Mouse (Mus musculus) ES-Bruce4 (cell line): Measurements from ENCODE around the gene Sprr2i.

Experiments
- CTCF ChIP-seq: IDR thresholded peaks from one replicate; pipeline ENCODE4 v1.8.1; 2011; ENCODE audit warnings: low read depth, low read length
- EP300 ChIP-seq: IDR thresholded peaks from 2 replicates; pipeline ENCODE4 v1.6.1; 2011; ENCODE audit warnings: low read depth, low read length; ENCODE audit not compliant: insufficient read depth
- POLR2A ChIP-seq: IDR thresholded peaks from one replicate; pipeline ENCODE4 v1.8.1; 2011; ENCODE audit warnings: low read length; ENCODE audit not compliant: insufficient read depth

DNA sequence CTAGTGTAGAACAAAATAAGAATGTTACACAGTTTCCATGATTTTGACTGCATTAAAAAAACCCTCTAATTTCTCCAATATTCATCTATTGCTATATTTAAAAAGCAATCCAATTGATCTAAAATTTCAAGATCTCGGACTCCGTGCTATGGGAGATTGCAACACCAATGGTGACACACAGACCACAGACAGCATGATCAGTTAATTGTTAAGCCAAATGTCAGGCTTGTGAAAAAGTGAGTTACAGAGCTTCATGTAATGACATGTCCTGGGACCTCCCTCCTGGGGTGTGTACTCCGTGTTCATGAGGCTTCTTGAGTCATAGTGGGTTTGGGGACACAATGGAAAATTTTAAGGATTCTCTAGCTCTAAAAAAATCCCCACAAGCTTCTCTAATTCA lies 32.4 kb downstream of the Sprr2i start:
- no peak for TF ChIP-seq CTCF
- no peak for TF ChIP-seq EP300
- no peak for TF ChIP-seq POLR2A
